Mouse (Mus musculus): ENCODE measurements around the gene Atp2a3.

The Atp2a3 gene

GRCm38 (mm10) chr11:72955339-72955974, 5.5 kb upstream of the Atp2a3 start:
- DNase-seq (ENCODE audit: low spot score): no peak

GRCm38 (mm10) chr11:72957318-72957717, 3.7 kb upstream of the Atp2a3 start:
- no peak for DNase-seq (ENCODE audit: low spot score)

- DNase-seq (ENCODE audit: low spot score): no peak
Measured at GRCm38 (mm10) chr11:72959924-72960679, 867 bp upstream of the Atp2a3 start.

GRCm38 (mm10) chr11:72960723-72961071, 272 bp upstream of the Atp2a3 start:
- no peak for DNase-seq (ENCODE audit: low spot score)

- no peak for DNase-seq (ENCODE audit: low spot score)
Measured at GRCm38 (mm10) chr11:72962378-72962777, 1.4 kb downstream of the Atp2a3 start.

GRCm38 (mm10) chr11:72963058-72963788, 2.3 kb downstream of the Atp2a3 start:
- DNase-seq (ENCODE audit: low spot score): no peak

GRCm38 (mm10) chr11:72963789-72964294, 2.9 kb downstream of the Atp2a3 start:
- DNase-seq (ENCODE audit: low spot score): no peak

- DNase-seq (ENCODE audit: low spot score): no peak
Measured at GRCm38 (mm10) chr11:72974995-72975503, 14.1 kb downstream of the Atp2a3 start.

GRCm38 (mm10) chr11:72982516-72982915, 21.5 kb downstream of the Atp2a3 start:
- no peak for DNase-seq (ENCODE audit: low spot score)

- DNase-seq (ENCODE audit: low spot score): no peak
Measured at GRCm38 (mm10) chr11:72983283-72983682, 22.3 kb downstream of the Atp2a3 start.

- no peak for DNase-seq (ENCODE audit: low spot score)
Measured at GRCm38 (mm10) chr11:72986745-72987144, 25.8 kb downstream of the Atp2a3 start.

- no peak for DNase-seq (ENCODE audit: low spot score)
Measured at GRCm38 (mm10) chr11:72987234-72987633, 26.3 kb downstream of the Atp2a3 start.

GRCm38 (mm10) chr11:72987807-72988206, 26.8 kb downstream of the Atp2a3 start:
- DNase-seq (ENCODE audit: low spot score): no peak

GRCm38 (mm10) chr11:72989044-72989443, 28.1 kb downstream of the Atp2a3 start:
- DNase-seq (ENCODE audit: low spot score): no peak

GRCm38 (mm10) chr11:72990688-72991087, 29.7 kb downstream of the Atp2a3 start:
- DNase-seq (ENCODE audit: low spot score): no peak

- DNase-seq (ENCODE audit: low spot score): no peak
Measured at GRCm38 (mm10) chr11:72991961-72992360, 31.0 kb downstream of the Atp2a3 start.

- DNase-seq (ENCODE audit: low spot score): no peak
Measured at GRCm38 (mm10) chr11:72996346-72996745, 35.4 kb downstream of the Atp2a3 start.

GRCm38 (mm10) chr11:72996781-72997180, 35.8 kb downstream of the Atp2a3 start:
- DNase-seq (ENCODE audit: low spot score): no peak

- no peak for DNase-seq (ENCODE audit: low spot score)
Measured at GRCm38 (mm10) chr11:72997529-72998326, 36.8 kb downstream of the Atp2a3 start.

GRCm38 (mm10) chr11:72998771-72999170, 37.8 kb downstream of the Atp2a3 start, which contains the start of gene P2rx1:
P2rx1 (plus strand) TSS chr11:72999103.
- no peak for DNase-seq (ENCODE audit: low spot score)

- peak; percentile 73 for DNase-seq (ENCODE audit: low spot score)
Measured at GRCm38 (mm10) chr11:73001029-73001428, 40.1 kb downstream of the Atp2a3 start.

GRCm38 (mm10) chr11:73006377-73006776, 45.4 kb downstream of the Atp2a3 start:
- peak; percentile 33 for DNase-seq (ENCODE audit: low spot score)

Data from ovary, postnatal 36 days (tissue).